Mouse (Mus musculus): ENCODE measurements around the gene Naa25. TPM values are rescaled to one million over a fixed set of nuclear protein-coding genes. Genes with fewer than 3 reads are reported as not detected.

Naa25 gene
- polyA plus RNA-seq, 1 experiment from 2014 or later: 49.7 TPM

DNA sequence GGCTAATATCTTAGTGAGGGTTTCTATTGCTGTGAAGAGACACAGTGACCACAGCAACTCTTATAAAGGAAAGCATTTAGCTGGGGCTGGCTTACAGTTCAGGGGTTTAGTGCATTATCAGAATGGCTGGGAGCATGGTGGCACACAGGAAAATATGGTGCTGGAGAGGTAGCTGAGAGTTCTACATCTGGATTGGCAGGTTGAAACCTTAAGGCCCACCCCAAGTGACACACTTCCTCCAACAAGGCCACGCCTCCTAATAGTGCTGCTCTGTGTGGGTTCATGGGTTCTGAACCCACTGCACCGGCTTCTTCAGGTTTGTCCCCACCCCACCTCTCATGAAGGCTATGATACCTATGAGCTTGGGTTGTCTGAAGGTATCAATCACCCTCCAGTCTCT lies 74.7 kb downstream of the Naa25 start:
- WGBS: 85% methylated on average over 2 of the region's 2 CpGs
- Histone ChIP-seq H3K4me1 (ENCODE audit: control insufficient read depth, insufficient read depth, low read length) (no peaks in the 10 kb centered on the region), H3K9ac (ENCODE audit: low read depth, low read length) (no peak overlapping the region), H3K36me3 (ENCODE audit: control insufficient read depth, insufficient read depth, low read length) (no peaks in the 10 kb centered on the region), H3K27ac (ENCODE audit: low read depth, low read length) (no peak overlapping the region), H3K27me3 (ENCODE audit: control insufficient read depth, insufficient read depth, low read length) (no peaks in the 10 kb centered on the region), H3K4me2 (replicated peaks; ENCODE audit: low read depth, low read length) (no peak overlapping the region), H3K9me3 (ENCODE audit: control insufficient read depth, low read length) (no peaks in the 10 kb centered on the region), H3K4me3 (ENCODE audit: low read length) (no peak overlapping the region)
- no peak for ATAC-seq (ENCODE audit: low FRiP score, low TSS enrichment)

DNA sequence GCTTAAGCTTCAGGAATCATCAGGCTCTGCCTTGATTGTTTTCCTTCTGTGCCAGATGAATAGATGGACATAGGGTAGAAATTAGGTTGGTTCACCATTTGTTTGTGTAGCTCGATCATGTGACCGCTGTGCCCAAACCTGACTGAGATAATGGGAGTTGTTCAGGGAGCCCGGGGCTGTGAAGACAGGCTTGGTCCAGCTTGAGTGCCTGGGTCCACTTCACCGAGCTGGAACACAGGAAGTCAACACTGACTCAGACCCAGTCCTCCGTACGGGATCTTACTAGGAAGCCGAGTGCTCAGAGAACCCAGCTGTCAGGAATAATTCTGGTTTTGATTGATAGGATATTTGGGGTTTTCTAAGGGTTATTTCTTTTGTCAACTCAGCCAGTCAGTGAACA lies 76.9 kb downstream of the Naa25 start:
- H3K27ac ChIP-seq (ENCODE audit: low read depth, low read length): no peak overlapping the region
- H3K4me3 ChIP-seq (ENCODE audit: low read length): no peak overlapping the region
- no peaks in the 10 kb centered on the region for H3K36me3 ChIP-seq (ENCODE audit: control insufficient read depth, insufficient read depth, low read length)
- WGBS: 73% methylated on average over 7 of the region's 7 CpGs
- no peak overlapping the region for H3K4me2 ChIP-seq (replicated peaks; ENCODE audit: low read depth, low read length)
- no peaks in the 10 kb centered on the region for H3K9me3 ChIP-seq (ENCODE audit: control insufficient read depth, low read length)
- ATAC-seq (ENCODE audit: low FRiP score, low TSS enrichment): no peak
- H3K9ac ChIP-seq (ENCODE audit: low read depth, low read length): no peak overlapping the region
- H3K27me3 ChIP-seq (ENCODE audit: control insufficient read depth, insufficient read depth, low read length): no peaks in the 10 kb centered on the region
- H3K4me1 ChIP-seq (ENCODE audit: control insufficient read depth, insufficient read depth, low read length): no peaks in the 10 kb centered on the region

DNA sequence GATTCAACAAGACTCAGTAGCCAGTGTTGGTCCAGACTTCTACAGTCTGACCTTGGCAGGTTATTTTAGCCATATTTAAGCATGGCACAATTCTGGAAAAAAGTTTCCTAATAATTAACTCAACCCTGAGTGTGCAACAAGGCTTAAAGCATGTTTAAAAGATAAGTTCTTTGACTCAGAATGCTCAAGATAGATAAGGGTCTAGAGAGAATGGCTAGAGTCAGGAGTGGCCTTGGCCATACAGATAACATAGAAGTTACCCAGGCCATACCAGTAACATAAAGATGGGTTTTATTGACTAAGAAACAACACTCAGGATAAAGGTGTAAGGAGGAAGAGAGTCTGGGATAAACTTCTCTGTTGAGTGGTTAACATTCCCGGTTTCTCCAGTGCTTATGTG lies 78.3 kb downstream of the Naa25 start:
- 94% methylated on average over 1 of the region's 1 CpGs for WGBS

DNA sequence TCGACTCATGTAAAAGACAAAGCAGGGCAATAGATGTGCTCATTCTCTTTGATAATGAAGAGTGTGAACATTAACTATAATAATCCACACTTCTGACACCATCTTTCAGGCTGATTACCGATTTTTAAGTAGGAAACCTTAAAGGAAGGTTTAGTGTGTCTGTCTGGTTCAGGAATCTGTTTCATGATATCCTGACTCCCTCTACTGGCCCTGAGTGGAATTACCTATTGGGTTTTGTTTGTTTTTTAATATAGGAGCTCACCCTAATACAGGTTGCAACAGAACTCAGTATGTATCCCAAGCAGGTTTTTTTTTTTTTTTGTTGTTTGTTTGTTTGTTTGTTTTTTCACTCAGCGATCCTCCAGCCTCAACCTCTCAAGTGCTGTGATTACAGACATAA lies 79.9 kb downstream of the Naa25 start:
- no peak overlapping the region for H3K4me3 ChIP-seq (ENCODE audit: low read length)
- ATAC-seq (ENCODE audit: low FRiP score, low TSS enrichment): peak; percentile 43; the same call in 1 of the 2 replicates
- no peak overlapping the region for H3K9ac ChIP-seq (ENCODE audit: low read depth, low read length)
- no peak overlapping the region for H3K27ac ChIP-seq (ENCODE audit: low read depth, low read length)
- no peaks in the 10 kb centered on the region for H3K36me3 ChIP-seq (ENCODE audit: control insufficient read depth, insufficient read depth, low read length)
- 37% methylated on average over 3 of the region's 3 CpGs for WGBS
- no peak overlapping the region for H3K4me2 ChIP-seq (replicated peaks; ENCODE audit: low read depth, low read length)
- no peaks in the 10 kb centered on the region for H3K9me3 ChIP-seq (ENCODE audit: control insufficient read depth, low read length)
- H3K4me1 ChIP-seq (ENCODE audit: control insufficient read depth, insufficient read depth, low read length): no peaks in the 10 kb centered on the region
- H3K27me3 ChIP-seq (ENCODE audit: control insufficient read depth, insufficient read depth, low read length): no peaks in the 10 kb centered on the region

More for the DNA sequence above, 78.3 kb downstream of the Naa25 start:
- Histone ChIP-seq H3K4me1 (ENCODE audit: control insufficient read depth, insufficient read depth, low read length) (no peaks in the 10 kb centered on the region), H3K9ac (ENCODE audit: low read depth, low read length) (no peak overlapping the region), H3K9me3 (ENCODE audit: control insufficient read depth, low read length) (no peaks in the 10 kb centered on the region), H3K27ac (ENCODE audit: low read depth, low read length) (no peak overlapping the region), H3K36me3 (ENCODE audit: control insufficient read depth, insufficient read depth, low read length) (no peaks in the 10 kb centered on the region), H3K27me3 (ENCODE audit: control insufficient read depth, insufficient read depth, low read length) (no peaks in the 10 kb centered on the region), H3K4me2 (replicated peaks; ENCODE audit: low read depth, low read length) (no peak overlapping the region), H3K4me3 (ENCODE audit: low read length) (no peak overlapping the region)
- ATAC-seq (ENCODE audit: low FRiP score, low TSS enrichment): no peak

DNA sequence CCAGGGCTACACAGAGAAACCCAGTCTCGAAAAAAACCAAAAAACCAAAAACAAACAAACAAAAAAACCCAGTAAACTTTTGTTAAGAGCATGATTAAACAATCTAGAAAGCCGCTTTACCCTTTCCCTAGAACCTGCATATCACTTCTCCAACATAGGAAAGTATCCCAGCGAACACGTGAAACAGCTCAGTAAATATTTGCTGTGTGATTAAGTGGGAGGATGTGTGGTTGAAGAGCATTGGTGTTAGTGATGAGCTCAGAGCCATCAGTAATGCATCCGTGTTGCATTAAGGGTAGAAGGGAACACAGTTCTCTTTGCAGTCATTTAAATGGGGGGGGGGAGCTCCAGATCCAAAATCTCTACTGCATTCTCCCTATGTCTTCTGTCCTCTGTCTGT lies 87.1 kb downstream of the Naa25 start:
- Histone ChIP-seq H3K36me3 (ENCODE audit: control insufficient read depth, insufficient read depth, low read length) (no peaks in the 10 kb centered on the region), H3K27me3 (ENCODE audit: control insufficient read depth, insufficient read depth, low read length) (no peaks in the 10 kb centered on the region), H3K4me1 (ENCODE audit: control insufficient read depth, insufficient read depth, low read length) (no peaks in the 10 kb centered on the region), H3K9ac (ENCODE audit: low read depth, low read length) (no peak overlapping the region), H3K9me3 (ENCODE audit: control insufficient read depth, low read length) (no peaks in the 10 kb centered on the region), H3K27ac (ENCODE audit: low read depth, low read length) (no peak overlapping the region), H3K4me2 (replicated peaks; ENCODE audit: low read depth, low read length) (no peak overlapping the region), H3K4me3 (ENCODE audit: low read length) (no peak overlapping the region)
- ATAC-seq (ENCODE audit: low FRiP score, low TSS enrichment): no peak
- WGBS: 84% methylated on average over 5 of the region's 5 CpGs

DNA sequence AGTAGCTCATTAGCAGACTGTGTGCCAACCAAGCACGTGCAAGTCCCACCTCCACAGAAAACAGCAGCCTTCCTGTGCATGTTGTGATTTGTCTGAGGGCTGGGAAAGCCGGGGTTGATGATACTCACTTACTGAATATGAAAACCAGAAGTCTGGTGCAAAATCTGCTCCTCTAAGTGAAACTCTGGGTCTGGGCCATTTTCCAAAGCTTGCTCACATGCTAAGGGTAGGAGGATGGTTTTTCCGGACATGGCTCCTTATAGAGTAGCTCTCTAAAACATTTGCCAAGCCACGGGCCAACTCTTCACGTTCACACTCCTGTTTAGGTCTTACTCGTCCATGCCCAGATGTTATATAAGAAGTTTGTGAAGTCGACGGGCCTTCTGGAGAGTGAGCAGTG lies 95.6 kb downstream of the Naa25 start:
- no peak for ATAC-seq (ENCODE audit: low FRiP score, low TSS enrichment)

More for the DNA sequence above, 95.6 kb downstream of the Naa25 start:
- Histone ChIP-seq H3K9ac (ENCODE audit: low read depth, low read length) (no peak overlapping the region), H3K36me3 (ENCODE audit: control insufficient read depth, insufficient read depth, low read length) (no peaks in the 10 kb centered on the region), H3K4me3 (ENCODE audit: low read length) (no peak overlapping the region), H3K4me2 (replicated peaks; ENCODE audit: low read depth, low read length) (no peak overlapping the region), H3K4me1 (ENCODE audit: control insufficient read depth, insufficient read depth, low read length) (no peaks in the 10 kb centered on the region), H3K27me3 (ENCODE audit: control insufficient read depth, insufficient read depth, low read length) (no peaks in the 10 kb centered on the region), H3K9me3 (ENCODE audit: control insufficient read depth, low read length) (no peaks in the 10 kb centered on the region), H3K27ac (ENCODE audit: low read depth, low read length) (no peak overlapping the region)
- 79% methylated on average over 8 of the region's 8 CpGs for WGBS

Other genes starting within 250 kb of the Naa25 start
- 21.2 and 26.5 TPM in 2 replicates for gene Ptpn11, start 206.5 kb upstream of the Naa25 start, polyA plus RNA-seq (2014; fragmentation: Nextera tagmentation; extraction: Ambion mirVana)
- 738 and 891 TPM in 2 replicates for gene Rpl6, start 193.5 kb upstream of the Naa25 start, polyA plus RNA-seq (2014; fragmentation: Nextera tagmentation; extraction: Ambion mirVana)
- gene Hectd4, start 177.7 kb upstream of the Naa25 start, polyA plus RNA-seq (2014; fragmentation: Nextera tagmentation; extraction: Ambion mirVana): 6.2 and 8.0 TPM in 2 replicates
- 31.6 and 50.1 TPM in 2 replicates for gene Trafd1, start 12.3 kb upstream of the Naa25 start, polyA plus RNA-seq (2014; fragmentation: Nextera tagmentation; extraction: Ambion mirVana)
- 3.7 and 5.0 TPM in 2 replicates for gene Tmem116, start 54.0 kb downstream of the Naa25 start, polyA plus RNA-seq (2014; fragmentation: Nextera tagmentation; extraction: Ambion mirVana)
- gene Erp29, start 54.6 kb downstream of the Naa25 start, polyA plus RNA-seq (2014; fragmentation: Nextera tagmentation; extraction: Ambion mirVana): 136 and 142 TPM in 2 replicates
- 0.08 and 0.09 TPM in 2 replicates for gene Adam1b, start 105.5 kb downstream of the Naa25 start, polyA plus RNA-seq (2014; fragmentation: Nextera tagmentation; extraction: Ambion mirVana)
- 1.6 and 2.4 TPM in 2 replicates for gene Adam1a, start 147.5 kb downstream of the Naa25 start, polyA plus RNA-seq (2014; fragmentation: Nextera tagmentation; extraction: Ambion mirVana)
- not detected in 2 replicates for gene Gm42878, start 147.5 kb downstream of the Naa25 start, polyA plus RNA-seq (2014; fragmentation: Nextera tagmentation; extraction: Ambion mirVana)
- gene Mapkapk5, start 148.0 kb downstream of the Naa25 start, polyA plus RNA-seq (2014; fragmentation: Nextera tagmentation; extraction: Ambion mirVana): 42.2 and 59.7 TPM in 2 replicates
- 78.8 and 101 TPM in 2 replicates for gene Aldh2, start 195.9 kb downstream of the Naa25 start, polyA plus RNA-seq (2014; fragmentation: Nextera tagmentation; extraction: Ambion mirVana)
- 2.2 and 2.4 TPM in 2 replicates for gene Acad12, start 221.0 kb downstream of the Naa25 start, polyA plus RNA-seq (2014; fragmentation: Nextera tagmentation; extraction: Ambion mirVana)

Measured in kidney, embryonic 14.5 days (tissue).